Mouse (Mus musculus): ENCODE measurements around the gene Ap2a1.

The Ap2a1 gene

GRCm38 (mm10) chr7:44952611-44953306, 23.5 kb upstream of the Ap2a1 start:
- DNase-seq (ENCODE audit: low spot score): peak; percentile 90

GRCm38 (mm10) chr7:44951960-44952359, 22.7 kb upstream of the Ap2a1 start:
- peak; percentile 67 for DNase-seq (ENCODE audit: low spot score)

- no peak for DNase-seq (ENCODE audit: low spot score)
These were observed 20.6 kb upstream of the Ap2a1 start for GRCm38 (mm10) chr7:44949922-44950321.

GRCm38 (mm10) chr7:44942904-44943303, 13.6 kb upstream of the Ap2a1 start, which contains the start of gene Tsks:
TSS of gene Tsks (plus strand) at chr7:44943204.
- no peak for DNase-seq (ENCODE audit: low spot score)

- DNase-seq (ENCODE audit: low spot score): no peak
These were observed 9.4 kb upstream of the Ap2a1 start for GRCm38 (mm10) chr7:44938680-44939079.

GRCm38 (mm10) chr7:44928570-44928969, 726 bp downstream of the Ap2a1 start:
- no peak for DNase-seq (ENCODE audit: low spot score)

- DNase-seq (ENCODE audit: low spot score): peak; percentile 15
These were observed 3.8 kb downstream of the Ap2a1 start for GRCm38 (mm10) chr7:44925468-44925867.

GRCm38 (mm10) chr7:44922530-44922929, 6.8 kb downstream of the Ap2a1 start:
- no peak for DNase-seq (ENCODE audit: low spot score)

- DNase-seq (ENCODE audit: low spot score): no peak
These were observed 10.2 kb downstream of the Ap2a1 start for GRCm38 (mm10) chr7:44919127-44919526.

- no peak for DNase-seq (ENCODE audit: low spot score)
These were observed 11.1 kb downstream of the Ap2a1 start for GRCm38 (mm10) chr7:44918219-44918618.

GRCm38 (mm10) chr7:44916881-44917280, 12.4 kb downstream of the Ap2a1 start:
- DNase-seq (ENCODE audit: low spot score): no peak

- DNase-seq (ENCODE audit: low spot score): no peak
These were observed 13.1 kb downstream of the Ap2a1 start for GRCm38 (mm10) chr7:44916191-44916590.

GRCm38 (mm10) chr7:44915314-44915713, 14.0 kb downstream of the Ap2a1 start:
- no peak for DNase-seq (ENCODE audit: low spot score)

- DNase-seq (ENCODE audit: low spot score): no peak
These were observed 14.9 kb downstream of the Ap2a1 start for GRCm38 (mm10) chr7:44914396-44914795.

GRCm38 (mm10) chr7:44908706-44909476, 20.4 kb downstream of the Ap2a1 start:
- DNase-seq (ENCODE audit: low spot score): peak; percentile 59

GRCm38 (mm10) chr7:44905430-44905829, 23.9 kb downstream of the Ap2a1 start:
- peak; percentile 57 for DNase-seq (ENCODE audit: low spot score)

GRCm38 (mm10) chr7:44901230-44901722, 28.0 kb downstream of the Ap2a1 start:
- DNase-seq (ENCODE audit: low spot score): peak; percentile 44

- no peak for DNase-seq (ENCODE audit: low spot score)
These were observed 28.7 kb downstream of the Ap2a1 start for GRCm38 (mm10) chr7:44900632-44901031.

- DNase-seq (ENCODE audit: low spot score): no peak
These were observed 30.7 kb downstream of the Ap2a1 start for GRCm38 (mm10) chr7:44898607-44899006.

- no peak for DNase-seq (ENCODE audit: low spot score)
These were observed 32.8 kb downstream of the Ap2a1 start for GRCm38 (mm10) chr7:44896499-44896898.

- peak; percentile 95 for DNase-seq (ENCODE audit: low spot score)
These were observed 33.5 kb downstream of the Ap2a1 start, which contains the start of gene Fuz for GRCm38 (mm10) chr7:44895593-44896434. TSS of gene Fuz (plus strand) at chr7:44896079.

GRCm38 (mm10) chr7:44895206-44895592, 34.1 kb downstream of the Ap2a1 start:
- DNase-seq (ENCODE audit: low spot score): no peak
